9 mouse cellular contexts compared by ENCODE assay signal in the genomic region with DNA sequence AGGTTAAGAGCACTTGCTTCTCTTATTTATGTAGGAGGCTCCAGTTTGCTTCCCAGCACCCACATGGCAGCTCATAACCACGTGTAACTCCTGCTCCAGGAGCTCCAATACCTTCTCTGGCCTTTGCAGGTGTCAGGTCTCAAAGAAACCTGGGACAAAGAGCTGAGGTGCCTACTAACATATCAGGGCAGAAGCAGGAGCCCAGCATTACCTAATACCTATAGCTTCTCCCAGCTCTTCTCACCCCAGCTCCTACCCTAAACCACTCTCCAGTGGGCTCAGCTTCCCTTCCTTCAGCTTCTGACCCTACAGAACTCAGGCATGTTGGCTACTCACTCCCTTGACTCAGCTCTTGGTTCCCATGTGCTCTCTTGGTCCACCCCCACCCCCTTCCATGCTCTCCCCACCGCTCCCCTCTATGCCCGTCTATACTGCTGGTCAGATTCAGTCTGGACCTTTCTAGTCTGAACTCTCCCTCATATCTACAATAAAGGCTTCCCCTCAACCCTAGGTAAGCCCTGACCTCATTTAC. TPM values are rescaled to one million over a fixed set of nuclear protein-coding genes. Genes with fewer than 3 reads are reported as not detected.
A peak's percentile ranks its signal among the peaks of the same experiment; 100 is the strongest.
DNase-seq lines count a peak whose midpoint lies in the region; ATAC-seq lines count a peak whose summit lies in the region.
"Had no signal": no experiment of that assay in that cellular context is flagged by ENCODE, and none has a peak within 500 bp of the region (broad histone marks: within the 10 kb centered on the region; RNA-seq: fewer than 3 reads in every experiment).

No protein-coding gene starts in this region.

- DNase-seq in kidney, postnatal 14 days: no peak
- DNase-seq in intestine, embryonic 14.5 days (ENCODE audit: low spot score): no peak
- DNase-seq in gastrocnemius, postnatal 36 days: no peak
- no peak for DNase-seq in yolk sac, embryonic 10.5 days (ENCODE audit: low spot score)
- no peak for DNase-seq in adrenal gland, postnatal 36 days

- H3K9me3 ChIP-seq in kidney, embryonic 14.5 days (ENCODE audit: control insufficient read depth, low read length): no peaks in the 10 kb centered on the region
- no peaks in the 10 kb centered on the region for H3K9me3 ChIP-seq in embryonic facial prominence, embryonic 12.5 days
- no peaks in the 10 kb centered on the region for H3K9me3 ChIP-seq in intestine, embryonic 14.5 days (ENCODE audit: control insufficient read depth, low read length)
- H3K9me3 ChIP-seq in midbrain, embryonic 15.5 days: no peaks in the 10 kb centered on the region

- H3K4me3 ChIP-seq in kidney, embryonic 14.5 days (ENCODE audit: low read length): peak overlapping the region; percentile 66; the same call in 1 of the 2 replicates
- peak overlapping the region; percentile 53 for H3K4me3 ChIP-seq in embryonic facial prominence, embryonic 12.5 days
- 0 out of 2 replicates have a peak overlapping the region, but pooled peaks have one; percentile 54 for H3K4me3 ChIP-seq in intestine, embryonic 14.5 days (ENCODE audit: low read depth, low read length)
- H3K4me3 ChIP-seq in midbrain, embryonic 15.5 days: peak overlapping the region; percentile 75

- peaks cover 28% of the 10 kb centered on the region for H3K36me3 ChIP-seq in kidney, embryonic 14.5 days (ENCODE audit: control insufficient read depth, insufficient read depth, low read length)
- peaks cover 21% of the 10 kb centered on the region for H3K36me3 ChIP-seq in embryonic facial prominence, embryonic 12.5 days
- peaks cover 31% of the 10 kb centered on the region for H3K36me3 ChIP-seq in intestine, embryonic 14.5 days (ENCODE audit: control insufficient read depth, insufficient read depth, low read length)
- H3K36me3 ChIP-seq in midbrain, embryonic 15.5 days (replicated peaks): peaks cover 17% of the 10 kb centered on the region

- H3K4me2 ChIP-seq in kidney, embryonic 14.5 days (replicated peaks; ENCODE audit: low read depth, low read length): peak overlapping the region; percentile 53; the same call in 1 of the 2 replicates
- peak overlapping the region; percentile 67 for H3K4me2 ChIP-seq in embryonic facial prominence, embryonic 12.5 days (replicated peaks)
- peak overlapping the region; percentile 81 for H3K4me2 ChIP-seq in intestine, embryonic 14.5 days (ENCODE audit: low read length)
- peak overlapping the region; percentile 75 for H3K4me2 ChIP-seq in midbrain, embryonic 15.5 days

- no peak overlapping the region for H3K27ac ChIP-seq in kidney, embryonic 14.5 days (ENCODE audit: low read depth, low read length)
- H3K27ac ChIP-seq in embryonic facial prominence, embryonic 12.5 days: no peak overlapping the region
- no peak overlapping the region for H3K27ac ChIP-seq in intestine, embryonic 14.5 days (ENCODE audit: low read depth)
- no peak overlapping the region for H3K27ac ChIP-seq in midbrain, embryonic 15.5 days

- no peaks in the 10 kb centered on the region for H3K27me3 ChIP-seq in kidney, embryonic 14.5 days (ENCODE audit: control insufficient read depth, insufficient read depth, low read length)
- H3K27me3 ChIP-seq in embryonic facial prominence, embryonic 12.5 days: no peaks in the 10 kb centered on the region
- no peaks in the 10 kb centered on the region for H3K27me3 ChIP-seq in intestine, embryonic 14.5 days (replicated peaks; ENCODE audit: control insufficient read depth, insufficient read depth, low read length)
- H3K27me3 ChIP-seq in midbrain, embryonic 15.5 days (replicated peaks): no peaks in the 10 kb centered on the region

- WGBS in kidney, embryonic 14.5 days: 86% methylated on average over 3 of the region's 3 CpGs
- WGBS in embryonic facial prominence, embryonic 12.5 days: 85% methylated on average over 3 of the region's 3 CpGs
- 82% methylated on average over 3 of the region's 3 CpGs for WGBS in intestine, embryonic 14.5 days
- WGBS in midbrain, embryonic 15.5 days: 82% methylated on average over 3 of the region's 3 CpGs

- intact Hi-C loops in gastrocnemius, postnatal 36 days (cut with DNase I): no loop called here

- H3K4me1 ChIP-seq in kidney, embryonic 14.5 days (ENCODE audit: control insufficient read depth, insufficient read depth, low read length): peaks cover 8% of the 10 kb centered on the region; the same call in 1 of the 2 replicates
- peaks cover 14% of the 10 kb centered on the region for H3K4me1 ChIP-seq in embryonic facial prominence, embryonic 12.5 days
- peaks cover 5% of the 10 kb centered on the region for H3K4me1 ChIP-seq in intestine, embryonic 14.5 days (replicated peaks; ENCODE audit: control insufficient read depth, insufficient read depth, low read length)
- peaks cover 37% of the 10 kb centered on the region for H3K4me1 ChIP-seq in midbrain, embryonic 15.5 days

- H3K9ac ChIP-seq in kidney, embryonic 14.5 days (ENCODE audit: low read depth, low read length): no peak overlapping the region
- no peak overlapping the region for H3K9ac ChIP-seq in embryonic facial prominence, embryonic 12.5 days
- no peak overlapping the region for H3K9ac ChIP-seq in intestine, embryonic 14.5 days (ENCODE audit: low read length)
- no peak overlapping the region for H3K9ac ChIP-seq in midbrain, embryonic 15.5 days

- ATAC-seq in kidney, embryonic 14.5 days (ENCODE audit: low FRiP score, low TSS enrichment): no peak
- no peak for ATAC-seq in embryonic facial prominence, embryonic 12.5 days (ENCODE audit: insufficient number of reproducible peaks, insufficient read depth, low FRiP score, low TSS enrichment)
- no peak for ATAC-seq in intestine, embryonic 14.5 days (replicated peaks; ENCODE audit: low FRiP score, low TSS enrichment, low read depth)
- no peak for ATAC-seq in midbrain, embryonic 15.5 days (replicated peaks)
- ATAC-seq: lung, postnatal 0 days had no signal

RNA-seq across cellular contexts. Expression of a gene that starts 1.5 kb away (rescaled TPM):
- polyA plus RNA-seq in kidney, embryonic 14.5 days (2014; fragmentation: Nextera tagmentation; extraction: Ambion mirVana): 14.0 and 17.9 TPM in 2 replicates
- 15.4 and 16.0 TPM in 2 replicates for polyA plus RNA-seq in embryonic facial prominence, embryonic 12.5 days (2016; fragmentation: Nextera tagmentation; extraction: Ambion mirVana)
- 23.0 and 25.9 TPM in 2 replicates for polyA plus RNA-seq in intestine, embryonic 14.5 days (2014; fragmentation: Nextera tagmentation; extraction: Ambion mirVana)
- 10.6 and 10.7 TPM in 2 replicates for polyA plus RNA-seq in midbrain, embryonic 15.5 days (2015; fragmentation: Nextera tagmentation; extraction: Ambion mirVana)
- total RNA-seq in gastrocnemius, postnatal 36 days (2021): 1 to 10 TPM; 9.0 to 9.8 TPM
- 10 to 100 TPM; 15.4 to 18.9 TPM for total RNA-seq in adrenal gland, postnatal 36 days (2021)

RNA-seq across cellular contexts. Expression of a gene that starts 1.9 kb away (rescaled TPM):
- polyA plus RNA-seq in kidney, embryonic 14.5 days (2014; fragmentation: Nextera tagmentation; extraction: Ambion mirVana): 20.3 and 21.0 TPM in 2 replicates
- polyA plus RNA-seq in embryonic facial prominence, embryonic 12.5 days (2016; fragmentation: Nextera tagmentation; extraction: Ambion mirVana): 20.7 and 22.1 TPM in 2 replicates
- polyA plus RNA-seq in intestine, embryonic 14.5 days (2014; fragmentation: Nextera tagmentation; extraction: Ambion mirVana): 15.6 and 16.2 TPM in 2 replicates
- polyA plus RNA-seq in midbrain, embryonic 15.5 days (2015; fragmentation: Nextera tagmentation; extraction: Ambion mirVana): 18.8 and 19.7 TPM in 2 replicates
- 1 to 10 TPM; 9.0 to 9.1 TPM for total RNA-seq in gastrocnemius, postnatal 36 days (2021)
- 10 to 100 TPM; 11.1 to 11.3 TPM for total RNA-seq in adrenal gland, postnatal 36 days (2021)
